Mouse (Mus musculus): ENCODE data around the gene Sort1. TPM values are rescaled to one million over a fixed set of nuclear protein-coding genes. Genes with fewer than 3 reads are reported as not detected.

The Sort1 gene
- polyA plus RNA-seq, 1 experiment from 2014 or later, result 14.7 TPM

DNA sequence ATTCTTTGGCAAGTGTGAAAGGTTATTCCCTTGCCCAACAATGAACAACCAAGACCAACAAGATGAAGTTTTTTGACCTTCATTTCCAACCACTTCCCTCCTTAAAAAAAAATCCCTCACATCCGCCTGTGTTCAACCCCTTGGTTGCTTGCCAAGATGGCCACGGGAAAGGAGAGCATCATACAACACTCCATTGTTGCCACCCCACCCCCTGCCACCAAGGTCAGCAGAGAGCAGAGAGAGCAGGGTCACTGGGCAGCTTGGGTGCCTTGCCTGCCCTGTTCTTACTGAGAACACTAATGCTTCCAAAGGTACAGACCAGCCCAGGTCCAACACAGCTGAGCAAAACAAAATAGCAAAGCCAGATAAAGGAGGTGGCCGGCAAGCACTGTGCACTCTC is 88.4 kb downstream of the Sort1 start:
- Histone ChIP-seq H3K9me3 (no peaks in the 10 kb centered on the region), H3K4me2 (no peak overlapping the region), H3K4me1 (replicated peaks) (no peaks in the 10 kb centered on the region), H3K27ac (no peak overlapping the region), H3K27me3 (no peaks in the 10 kb centered on the region), H3K36me3 (no peaks in the 10 kb centered on the region), H3K9ac (replicated peaks) (no peak overlapping the region), H3K4me3 (replicated peaks) (no peak overlapping the region)
- no peak for ATAC-seq (ENCODE audit: insufficient number of reproducible peaks, insufficient read depth, low FRiP score, low TSS enrichment, low read depth)
- 65% methylated on average over 3 of the region's 3 CpGs for WGBS

DNA sequence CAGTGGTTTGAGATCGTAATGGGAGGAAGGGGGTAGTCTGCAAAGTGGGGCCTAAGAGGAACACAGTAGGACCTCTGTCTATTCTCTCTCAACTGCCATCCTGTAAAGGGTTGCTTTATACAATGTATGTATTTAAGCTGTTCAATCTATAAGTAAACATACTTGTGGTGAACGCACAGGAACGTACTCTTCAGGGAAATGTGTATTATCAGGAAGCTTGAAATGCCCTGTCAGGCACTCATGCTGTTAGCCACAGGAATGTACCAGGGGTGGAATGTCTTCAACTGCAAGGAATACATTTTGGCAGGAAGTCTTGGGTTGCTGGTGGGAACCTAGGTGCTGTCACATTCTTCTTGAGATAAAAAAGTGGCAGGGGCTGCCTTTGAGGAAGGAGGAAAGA is 88.8 kb downstream of the Sort1 start:
- no peaks in the 10 kb centered on the region for H3K27me3 ChIP-seq
- no peaks in the 10 kb centered on the region for H3K4me1 ChIP-seq (replicated peaks)
- no peak overlapping the region for H3K9ac ChIP-seq (replicated peaks)
- no peak overlapping the region for H3K27ac ChIP-seq
- WGBS, result 87% methylated on average over 3 of the region's 3 CpGs
- no peak overlapping the region for H3K4me3 ChIP-seq (replicated peaks)
- H3K4me2 ChIP-seq, result no peak overlapping the region
- no peak for ATAC-seq (ENCODE audit: insufficient number of reproducible peaks, insufficient read depth, low FRiP score, low TSS enrichment, low read depth)
- H3K36me3 ChIP-seq, result no peaks in the 10 kb centered on the region
- H3K9me3 ChIP-seq, result no peaks in the 10 kb centered on the region

DNA sequence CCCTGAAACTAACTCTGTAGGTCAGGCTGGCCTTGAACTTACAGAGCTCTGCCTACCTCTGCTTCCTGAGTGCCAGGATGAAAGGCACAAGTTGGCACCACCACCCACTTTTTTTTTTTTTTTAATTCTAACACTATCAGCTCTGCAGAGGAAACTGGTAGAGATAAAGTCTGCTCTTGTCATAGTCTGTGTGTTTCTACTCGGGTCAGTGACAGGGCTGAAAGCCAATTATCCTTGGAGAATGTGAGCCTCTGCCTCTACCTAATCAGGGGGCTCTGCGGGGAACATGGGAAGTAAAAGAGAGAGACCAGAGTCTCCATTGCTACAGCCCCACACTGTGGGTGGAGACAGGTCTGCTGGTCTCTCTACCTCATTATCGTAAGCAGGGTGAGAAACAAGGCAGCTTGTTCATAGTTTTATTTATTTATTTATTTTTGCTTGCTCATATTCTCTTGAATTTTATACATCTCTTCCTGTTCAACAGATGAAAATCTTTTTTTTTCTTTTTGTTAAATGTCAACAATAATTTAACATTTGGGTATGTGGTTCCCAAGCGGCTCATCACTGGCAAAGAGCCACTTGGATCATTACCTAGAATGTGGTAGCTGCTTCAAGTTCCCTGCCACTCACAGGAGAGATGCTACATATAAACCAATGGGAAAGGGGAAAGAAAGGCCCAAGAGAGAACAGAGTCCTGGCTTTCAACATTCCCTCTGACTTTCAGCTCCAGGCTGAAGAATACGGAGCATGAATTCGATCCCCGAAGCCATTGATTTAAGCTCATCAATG is 95.2 kb downstream of the Sort1 start:
- ATAC-seq (ENCODE audit: insufficient number of reproducible peaks, insufficient read depth, low FRiP score, low TSS enrichment, low read depth), result no peak
- no peaks in the 10 kb centered on the region for H3K27me3 ChIP-seq
- WGBS, result 85% methylated on average over 7 of the region's 7 CpGs

DNA sequence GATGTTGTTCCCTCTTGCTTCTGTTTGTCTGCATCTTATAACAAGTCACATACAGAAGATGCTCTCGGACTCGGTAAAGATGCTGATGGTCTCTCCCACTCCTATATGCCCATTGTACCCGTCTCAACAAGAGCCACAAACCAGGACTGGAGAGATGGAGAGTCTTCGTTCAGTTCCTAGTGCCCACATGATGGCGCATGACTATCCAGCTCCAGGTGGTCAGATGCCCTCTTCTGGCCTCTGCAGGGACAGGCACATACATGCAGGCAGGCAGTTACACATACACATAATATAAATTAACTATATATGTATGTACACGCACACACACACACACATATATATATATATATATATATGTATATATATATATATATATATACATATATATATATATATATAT is 96.8 kb downstream of the Sort1 start:
- ATAC-seq (ENCODE audit: insufficient number of reproducible peaks, insufficient read depth, low FRiP score, low TSS enrichment, low read depth), result no peak
- Histone ChIP-seq H3K36me3 (peaks cover 8% of the 10 kb centered on the region; the same call in 1 of the 2 replicates), H3K4me1 (replicated peaks) (peaks cover 35% of the 10 kb centered on the region), H3K27ac (no peak overlapping the region), H3K9me3 (no peaks in the 10 kb centered on the region), H3K4me2 (no peak overlapping the region), H3K4me3 (replicated peaks) (no peak overlapping the region), H3K9ac (replicated peaks) (no peak overlapping the region), H3K27me3 (no peaks in the 10 kb centered on the region)
- WGBS, result 83% methylated on average over 6 of the region's 6 CpGs

More for the DNA sequence above, 95.2 kb downstream of the Sort1 start:
- Histone ChIP-seq H3K4me1 (replicated peaks) (peaks cover 21% of the 10 kb centered on the region), H3K4me2 (no peak overlapping the region), H3K9me3 (no peaks in the 10 kb centered on the region), H3K4me3 (replicated peaks) (no peak overlapping the region), H3K27ac (no peak overlapping the region), H3K36me3 (no peaks in the 10 kb centered on the region), H3K9ac (replicated peaks) (no peak overlapping the region)

DNA sequence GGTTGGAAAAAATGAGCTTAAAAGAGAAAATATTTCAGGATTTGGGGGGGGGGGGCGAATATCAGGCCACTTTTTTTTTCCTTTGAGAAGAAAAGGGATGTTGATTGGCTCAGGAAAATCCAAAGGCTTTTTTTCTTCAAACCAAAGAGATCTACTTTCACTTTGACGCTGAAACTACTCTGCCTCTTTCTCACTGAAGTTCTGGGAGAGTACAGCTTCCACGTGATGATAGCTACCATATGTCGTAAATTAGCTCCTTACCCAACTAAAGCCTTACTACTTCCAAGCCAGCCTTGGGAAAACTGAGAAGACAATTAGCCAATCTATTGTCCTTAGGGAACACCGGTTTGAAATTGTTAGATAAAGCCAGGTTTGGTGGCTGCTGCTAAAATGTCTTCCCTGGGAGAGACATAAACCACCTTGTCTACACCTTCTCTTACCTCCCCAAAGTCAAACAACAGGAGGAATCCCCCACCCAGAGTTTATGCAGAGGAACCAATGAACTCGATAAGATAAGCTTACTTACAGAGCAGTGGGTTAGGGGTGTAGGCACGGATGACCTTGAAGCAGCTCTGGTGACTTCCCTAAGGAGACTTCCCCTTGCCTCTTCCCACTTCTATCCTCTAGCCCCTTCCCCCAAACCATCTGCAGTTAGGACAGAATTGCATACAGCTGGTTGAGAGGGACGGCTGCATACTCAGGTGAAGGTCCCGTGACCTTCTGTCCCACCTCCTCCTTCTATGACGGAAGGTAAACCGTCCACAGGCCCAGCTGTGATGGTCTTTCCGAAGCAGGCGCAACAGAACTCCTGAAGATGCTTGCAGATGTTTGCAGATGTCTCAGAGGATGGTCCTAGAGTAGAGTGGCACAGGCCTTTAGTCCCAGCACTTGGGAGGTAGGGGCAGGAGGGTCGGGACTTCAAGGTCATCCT is 98.3 kb downstream of the Sort1 start:
- Histone ChIP-seq H3K27me3 (no peaks in the 10 kb centered on the region), H3K9ac (replicated peaks) (no peak overlapping the region), H3K36me3 (peaks cover 24% of the 10 kb centered on the region), H3K4me3 (replicated peaks) (0 out of 2 replicates have a peak overlapping the region, but pooled peaks have one; percentile 57), H3K4me1 (replicated peaks) (peaks cover 35% of the 10 kb centered on the region), H3K9me3 (no peaks in the 10 kb centered on the region), H3K4me2 (peak overlapping the region; percentile 66), H3K27ac (peak overlapping the region; percentile 4; the same call in 1 of the 2 replicates)
- no peak for ATAC-seq (ENCODE audit: insufficient number of reproducible peaks, insufficient read depth, low FRiP score, low TSS enrichment, low read depth)
- WGBS, result 57% methylated on average over 14 of the region's 14 CpGs

DNA sequence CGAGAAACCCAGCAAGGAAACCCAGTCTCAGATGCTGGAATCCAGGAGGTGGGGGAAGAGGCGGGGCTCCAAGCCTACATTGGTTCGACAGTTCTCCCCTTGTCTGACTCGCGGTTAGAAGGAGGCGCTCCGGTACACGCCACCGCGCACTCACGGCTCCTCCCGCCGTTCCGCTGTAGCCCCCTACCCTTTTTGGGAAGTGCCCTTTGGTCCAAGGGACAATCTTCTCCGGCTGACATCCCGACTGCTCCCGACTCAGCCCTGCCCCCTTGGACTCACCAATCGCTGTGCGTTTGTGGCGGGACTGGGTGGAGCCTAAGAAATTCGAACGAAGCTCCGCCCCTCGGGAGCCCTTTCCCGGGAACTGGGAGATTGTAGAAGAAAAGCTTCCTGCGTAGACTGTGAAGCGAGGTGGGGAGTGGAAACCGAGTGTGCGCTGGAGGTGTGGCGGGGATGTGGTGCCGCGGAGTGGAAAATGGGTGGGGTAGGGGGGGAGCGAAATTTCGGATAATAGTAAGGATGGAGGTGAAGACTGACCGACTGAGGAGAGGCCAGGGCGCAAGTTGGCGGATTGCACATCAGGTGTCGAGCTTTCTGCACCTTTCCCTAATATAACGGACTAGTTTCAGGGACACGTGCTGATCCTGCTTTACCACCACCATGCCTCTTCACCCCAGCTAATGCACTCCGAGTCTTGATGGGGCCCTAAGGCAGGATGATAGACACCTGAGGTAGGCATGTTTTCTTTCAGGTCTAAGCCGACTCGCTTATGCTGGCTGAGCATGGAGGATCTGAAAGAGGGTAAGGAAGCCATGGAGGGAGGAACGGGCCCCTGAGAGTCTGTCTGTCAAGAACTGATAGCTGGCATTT is 99.8 kb downstream of the Sort1 start, which contains the start of gene Psrc1:
Gene Psrc1, plus strand, starts transcription at position 355 of the 870 bp plus-strand sequence.
- peak within 1 kb of the TSS; percentile 57 for H3K4me3 ChIP-seq (replicated peaks)
- peak within 1 kb of the TSS; percentile 75 for H3K27ac ChIP-seq
- H3K36me3 ChIP-seq, result peaks cover 30% of the 10 kb centered on the region
- peak within 1 kb of the TSS; percentile 61 for H3K9ac ChIP-seq (replicated peaks)
- H3K4me1 ChIP-seq (replicated peaks), result peaks cover 40% of the 10 kb centered on the region
- peak; percentile 88 for ATAC-seq (ENCODE audit: insufficient number of reproducible peaks, insufficient read depth, low FRiP score, low TSS enrichment, low read depth)
- H3K9me3 ChIP-seq, result no peaks in the 10 kb centered on the region
- WGBS, result 1% methylated on average over 44 of the region's 44 CpGs
- no peaks in the 10 kb centered on the region for H3K27me3 ChIP-seq
- peak within 1 kb of the TSS; percentile 66 for H3K4me2 ChIP-seq

DNA sequence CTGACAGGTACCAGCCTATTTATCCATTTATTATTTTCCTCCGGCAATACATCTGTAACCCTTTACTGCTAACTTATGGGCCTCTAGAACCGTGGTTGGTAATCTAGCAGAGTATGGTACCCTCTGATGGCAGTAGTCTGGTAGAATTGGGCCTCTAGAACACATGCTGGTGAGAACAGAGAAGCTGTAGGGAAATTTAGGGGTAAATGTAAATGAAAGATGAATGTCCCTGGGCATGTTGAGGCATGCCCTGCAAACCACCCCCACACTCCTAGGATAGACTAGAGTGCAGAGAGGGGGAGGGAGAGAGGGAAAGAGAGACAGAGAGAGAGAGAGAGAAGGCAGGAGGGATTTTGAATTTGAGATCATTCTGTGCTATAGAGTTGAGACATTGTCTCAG is 100.5 kb downstream of the Sort1 start:
- H3K4me1 ChIP-seq (replicated peaks), result peaks cover 44% of the 10 kb centered on the region
- H3K9ac ChIP-seq (replicated peaks), result peak overlapping the region; percentile 61; the same call in 1 of the 2 replicates
- H3K36me3 ChIP-seq, result peaks cover 30% of the 10 kb centered on the region
- H3K27me3 ChIP-seq, result no peaks in the 10 kb centered on the region
- H3K27ac ChIP-seq, result no peak overlapping the region
- H3K9me3 ChIP-seq, result no peaks in the 10 kb centered on the region
- WGBS, result 36% methylated on average over 2 of the region's 2 CpGs
- peak overlapping the region; percentile 66 for H3K4me2 ChIP-seq
- H3K4me3 ChIP-seq (replicated peaks), result peak overlapping the region; percentile 57
- ATAC-seq (ENCODE audit: insufficient number of reproducible peaks, insufficient read depth, low FRiP score, low TSS enrichment, low read depth), result no peak

DNA sequence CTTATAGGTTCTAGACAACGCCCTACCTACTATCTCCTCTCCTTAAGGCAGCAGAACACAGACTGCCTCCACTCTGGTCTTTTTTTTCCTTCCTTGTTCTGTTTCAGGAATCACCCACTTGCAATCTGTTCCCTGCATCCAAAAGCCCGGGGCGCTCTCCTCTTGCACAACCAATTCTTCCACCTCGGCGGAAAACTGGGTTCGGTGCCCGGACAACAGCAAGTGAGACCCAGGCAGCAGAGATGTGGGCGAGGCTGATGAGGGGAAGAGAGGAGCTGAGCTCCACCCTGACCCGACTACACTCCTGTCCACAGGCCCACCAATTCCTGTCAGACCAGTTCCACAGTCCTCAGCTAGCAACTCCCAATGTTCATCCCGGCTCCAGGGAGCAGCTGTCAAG is 102.3 kb downstream of the Sort1 start:
- ATAC-seq (ENCODE audit: insufficient number of reproducible peaks, insufficient read depth, low FRiP score, low TSS enrichment, low read depth), result no peak
- no peaks in the 10 kb centered on the region for H3K9me3 ChIP-seq
- peaks cover 43% of the 10 kb centered on the region for H3K4me1 ChIP-seq (replicated peaks)
- H3K9ac ChIP-seq (replicated peaks), result no peak overlapping the region
- H3K4me3 ChIP-seq (replicated peaks), result no peak overlapping the region
- no peaks in the 10 kb centered on the region for H3K27me3 ChIP-seq
- 88% methylated on average over 10 of the region's 10 CpGs for WGBS
- H3K4me2 ChIP-seq, result no peak overlapping the region
- H3K27ac ChIP-seq, result no peak overlapping the region
- H3K36me3 ChIP-seq, result peaks cover 30% of the 10 kb centered on the region

DNA sequence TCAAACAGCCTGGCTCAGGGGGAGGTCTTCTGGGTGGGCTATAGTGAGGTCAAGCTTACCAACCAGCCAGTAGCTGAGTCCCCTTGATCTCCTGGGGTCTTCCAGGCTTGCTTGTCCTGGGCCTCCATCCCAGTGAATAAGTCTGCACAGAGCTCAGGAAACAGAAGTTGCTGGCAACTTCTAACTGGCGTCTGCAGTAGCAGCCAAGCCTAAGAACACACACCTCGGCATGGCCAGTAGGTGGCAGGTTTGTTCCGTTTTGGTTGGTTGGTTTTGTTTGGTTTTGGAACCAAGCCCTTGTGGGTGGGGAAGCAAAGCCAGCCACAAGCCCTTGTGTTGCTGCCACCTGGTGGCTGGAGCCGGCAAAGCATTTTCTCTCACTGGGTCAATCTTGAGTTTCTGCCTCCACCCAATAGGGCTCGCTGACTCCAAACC is 105.2 kb downstream of the Sort1 start:
- Histone ChIP-seq H3K9ac (replicated peaks) (peak overlapping the region; percentile 51), H3K4me3 (replicated peaks) (no peak overlapping the region), H3K4me2 (peak overlapping the region; percentile 42)

DNA sequence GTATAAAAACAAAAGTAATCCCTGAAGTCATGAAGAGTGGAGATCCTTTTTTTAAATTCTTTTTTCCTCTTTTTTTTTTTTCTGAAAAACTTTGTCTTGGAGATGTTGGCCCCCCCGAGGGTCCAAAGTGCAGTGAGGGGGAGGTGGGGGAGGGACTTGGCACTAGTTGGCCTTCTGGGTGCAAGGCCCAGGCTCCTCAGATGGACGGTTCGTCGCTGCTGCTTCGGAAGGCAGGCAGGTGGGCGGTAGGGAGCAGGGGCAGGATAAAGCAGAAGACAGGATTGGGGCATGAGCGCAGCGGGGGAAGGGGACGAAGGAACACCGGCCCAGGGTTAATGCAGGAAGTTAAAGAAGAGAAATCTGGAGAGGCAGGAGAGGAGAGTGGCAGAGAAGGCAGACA is 108.4 kb downstream of the Sort1 start:
- H3K9me3 ChIP-seq, result no peaks in the 10 kb centered on the region
- H3K4me1 ChIP-seq (replicated peaks), result peaks cover 15% of the 10 kb centered on the region
- peak overlapping the region; percentile 8; the same call in 1 of the 2 replicates for H3K4me2 ChIP-seq
- no peak for ATAC-seq (ENCODE audit: insufficient number of reproducible peaks, insufficient read depth, low FRiP score, low TSS enrichment, low read depth)
- no peak overlapping the region for H3K9ac ChIP-seq (replicated peaks)
- WGBS, result 18% methylated on average over 10 of the region's 10 CpGs
- H3K4me3 ChIP-seq (replicated peaks), result no peak overlapping the region
- no peaks in the 10 kb centered on the region for H3K27me3 ChIP-seq
- H3K27ac ChIP-seq, result no peak overlapping the region
- H3K36me3 ChIP-seq, result peaks cover 13% of the 10 kb centered on the region

More for the DNA sequence above, 105.2 kb downstream of the Sort1 start:
- peaks cover 28% of the 10 kb centered on the region for H3K4me1 ChIP-seq (replicated peaks)
- peak; percentile 70 for ATAC-seq (ENCODE audit: insufficient number of reproducible peaks, insufficient read depth, low FRiP score, low TSS enrichment, low read depth)
- peaks cover 32% of the 10 kb centered on the region for H3K36me3 ChIP-seq
- peak overlapping the region; percentile 79 for H3K27ac ChIP-seq
- H3K27me3 ChIP-seq, result no peaks in the 10 kb centered on the region
- 2% methylated on average over 5 of the region's 5 CpGs for WGBS
- H3K9me3 ChIP-seq, result no peaks in the 10 kb centered on the region

Measured in limb, embryonic 12.5 days (tissue).